Mouse (Mus musculus) retina, embryonic 14.5 days (tissue): ENCODE measurements at regions not wholly inside any gene's neighbourhood (a gene's known extent, or its start where the extent isn't known, plus 50 kb on each side); places are given as distances from the start of the nearest gene placed in this dataset.

Source experiments
- DNase-seq: peaks from one replicate; pipeline ENCODE4 v3.0.0-alpha.2; 2015; ENCODE audit warnings: low spot score

GRCm38 (mm10) chr1:30362072-30362769 lies 511.5 kb downstream of the Phf3 start:
- DNase-seq: no peak

DNA sequence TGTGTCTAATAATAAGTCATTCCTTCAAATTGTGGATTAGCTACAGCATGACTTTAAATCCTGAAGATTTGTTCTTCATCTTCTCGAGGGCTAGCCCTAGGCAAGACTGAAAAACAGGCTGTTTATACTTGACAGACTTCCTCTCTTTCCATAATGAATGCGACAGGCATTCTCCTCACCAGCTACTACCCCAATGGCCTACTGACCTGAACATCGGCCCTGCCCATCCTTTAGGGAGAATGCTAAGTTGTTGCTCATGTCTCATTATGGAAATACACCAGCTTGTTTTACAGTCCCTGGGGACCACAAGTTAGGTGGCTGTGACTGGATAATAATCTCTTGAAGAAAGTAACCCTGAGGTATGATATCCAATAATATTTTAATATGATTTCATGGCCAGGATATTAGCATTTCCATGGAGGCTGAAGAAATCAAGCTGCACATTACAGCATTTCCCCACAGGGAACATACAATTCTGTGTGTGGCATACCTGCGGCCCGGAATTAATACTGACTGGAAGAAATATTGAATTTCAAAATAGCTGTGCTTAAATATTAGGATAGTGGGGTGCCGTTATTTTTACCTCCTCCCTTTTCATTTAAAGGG lies 553.0 kb downstream of the Phf3 start:
- DNase-seq: no peak

GRCm38 (mm10) chr1:30318195-30318594 lies 555.5 kb downstream of the Phf3 start:
- no peak for DNase-seq

DNA sequence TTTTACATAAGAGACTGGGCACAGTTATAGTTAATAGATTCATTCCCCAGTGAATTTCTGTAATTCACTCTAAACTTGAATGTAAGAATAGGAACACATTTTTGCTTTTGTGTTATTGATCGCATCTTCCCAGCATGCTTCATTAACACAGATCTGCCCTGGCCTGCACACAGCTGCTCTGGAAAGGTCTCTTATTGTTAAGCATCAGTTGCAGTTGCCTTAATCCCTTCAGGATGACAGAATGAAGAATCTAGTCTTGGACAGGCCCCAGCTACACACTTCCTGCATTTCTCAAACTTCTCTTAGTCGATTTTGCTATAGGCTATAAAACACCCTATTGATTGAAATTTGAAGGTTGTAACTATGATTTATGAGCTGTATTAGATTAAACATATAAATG lies 584.6 kb downstream of the Phf3 start:
- DNase-seq: peak; percentile 2

DNA sequence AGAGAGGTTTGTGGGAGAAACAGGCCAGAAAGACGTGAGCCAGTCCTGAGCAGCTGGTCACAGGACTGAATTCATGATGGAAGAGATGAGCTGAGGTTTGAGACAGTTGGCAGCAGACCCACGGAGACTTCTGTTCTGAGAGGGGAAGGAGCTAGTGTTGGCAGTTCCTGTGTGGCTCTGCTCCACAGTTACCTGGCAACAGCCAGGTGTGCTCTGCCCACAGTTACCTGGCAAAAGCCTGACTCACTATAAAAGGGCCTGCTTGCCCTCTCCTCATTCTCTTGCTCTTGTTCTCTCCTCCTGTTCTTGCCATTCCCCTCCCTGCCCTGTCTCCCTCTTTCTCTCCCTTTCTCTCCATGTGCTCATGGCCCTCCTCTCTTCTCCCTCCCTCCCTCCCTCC lies 611.3 kb downstream of the Phf3 start:
- no peak for DNase-seq

- peak; percentile 4 for DNase-seq
Measured at GRCm38 (mm10) chr1:30259547-30259946, 614.2 kb downstream of the Phf3 start.

DNA sequence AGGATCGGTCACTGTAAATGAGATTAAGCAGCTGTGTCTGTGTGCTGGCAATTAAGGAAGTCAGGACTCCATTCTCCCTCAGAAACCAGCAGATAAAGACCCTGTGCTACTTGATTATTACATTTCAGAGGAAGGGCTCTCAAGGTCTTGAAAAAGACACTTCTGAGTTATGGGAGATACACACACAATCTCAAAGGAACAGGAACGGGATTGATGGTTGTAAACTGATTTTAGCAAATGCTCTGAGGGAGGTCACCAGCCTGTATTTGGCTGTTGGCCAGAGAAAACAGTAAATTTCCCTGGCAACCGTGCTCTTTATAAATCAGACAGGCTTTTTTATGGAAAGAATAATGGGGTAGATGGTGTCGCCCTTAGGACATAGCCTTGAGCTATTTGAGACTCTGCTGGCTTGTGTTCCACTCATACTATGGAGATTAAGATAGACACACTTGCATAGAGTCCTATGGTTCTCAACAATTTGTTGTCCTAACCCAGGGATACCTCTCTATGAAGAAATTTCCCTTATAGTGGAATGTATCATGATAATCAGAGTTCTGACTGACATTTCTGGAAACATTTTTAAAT lies 656.9 kb downstream of the Phf3 start:
- no peak for DNase-seq

DNA sequence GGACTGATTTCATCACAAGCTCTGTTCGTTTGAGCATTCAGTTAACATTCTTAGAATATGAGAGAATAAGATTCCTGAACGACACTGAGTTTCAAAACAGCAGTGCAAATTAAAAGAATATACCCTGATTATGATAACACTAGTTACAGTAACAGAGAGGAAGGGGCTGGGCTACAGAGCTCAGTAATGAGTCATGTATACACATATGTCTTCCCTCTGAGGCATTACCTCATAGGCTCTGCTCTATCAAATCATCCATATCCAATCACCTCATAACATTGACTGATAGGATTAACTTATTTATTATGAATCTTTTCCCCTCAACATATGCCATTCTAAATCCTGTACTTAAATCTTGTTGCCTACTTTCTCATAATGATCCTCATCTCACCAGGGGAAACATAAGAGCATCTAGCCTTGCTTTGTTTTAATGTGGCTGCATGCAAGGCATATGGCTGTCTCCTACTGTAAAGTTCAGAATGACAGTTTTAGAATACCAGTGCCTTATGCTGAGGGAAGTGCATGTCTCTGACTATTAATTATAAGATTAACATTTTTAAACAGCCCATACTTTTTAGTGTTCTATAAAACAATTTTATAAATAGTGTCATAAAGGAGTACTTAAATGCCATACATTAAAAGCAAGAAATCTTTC lies 669.0 kb downstream of the Phf3 start:
- DNase-seq: peak; percentile 6

DNA sequence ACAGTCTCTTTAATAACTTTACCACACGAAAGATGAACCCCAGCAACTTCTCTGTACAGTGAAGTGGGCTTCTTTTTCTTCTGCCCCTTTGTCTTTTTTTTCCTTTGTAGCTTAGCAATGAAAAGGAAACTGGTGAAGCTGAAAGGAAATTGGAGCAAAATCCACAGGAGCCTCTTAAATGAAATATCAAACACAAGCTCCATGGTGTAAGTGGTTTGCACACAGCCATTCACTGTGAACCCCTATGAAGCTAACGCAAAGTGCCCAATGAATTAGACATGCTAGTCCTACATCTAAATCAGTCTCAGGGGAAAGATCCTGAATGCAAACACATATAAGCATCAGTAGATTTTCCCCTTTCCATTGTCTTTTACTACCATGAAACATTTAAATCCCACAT lies 697.5 kb downstream of the Phf3 start:
- peak; percentile 1 for DNase-seq

DNA sequence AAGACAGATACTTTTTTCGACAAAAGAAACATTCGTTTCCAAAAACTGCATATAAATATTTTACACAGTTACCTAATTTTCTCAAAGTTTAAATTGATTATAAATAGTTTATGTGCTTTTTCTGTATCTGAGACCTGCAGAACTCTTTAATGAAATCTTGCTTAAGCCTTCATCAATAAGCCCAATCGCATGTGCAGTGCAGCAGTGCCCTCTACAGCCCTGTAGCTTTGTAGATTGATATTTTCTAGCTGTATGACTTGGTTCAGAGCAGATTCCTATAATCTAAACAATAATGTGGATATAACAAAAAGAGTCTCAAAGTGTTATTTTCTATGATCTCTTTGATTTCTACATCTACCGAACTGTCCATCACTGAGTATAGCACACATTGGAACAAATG lies 728.7 kb downstream of the Phf3 start:
- peak; percentile 67 for DNase-seq

- DNase-seq: no peak
Measured at GRCm38 (mm10) chr1:30114186-30114585, 759.5 kb downstream of the Phf3 start.
